ENCODE assay signal across 8 mouse cellular contexts in genomic region chr11:94676754-94677606, GRCm38 (mm10). TPM values are rescaled to one million over a fixed set of nuclear protein-coding genes. Genes with fewer than 3 reads are reported as not detected.
DNase-seq lines count a peak whose midpoint lies in the region; ATAC-seq and TF ChIP-seq lines count a peak whose summit lies in the region.

TSS of gene Xylt2 (minus strand) at chr11:94677515.

- H3K9ac ChIP-seq in embryonic facial prominence, embryonic 14.5 days (ENCODE audit: low read depth, low read length) = peak within 1 kb of the TSS; percentile 95
- peak within 1 kb of the TSS; percentile 97 for H3K9ac ChIP-seq in limb, embryonic 14.5 days (ENCODE audit: low read depth, low read length, severe bottlenecking)
- peak within 1 kb of the TSS; percentile 91 for H3K9ac ChIP-seq in midbrain, postnatal 0 days (replicated peaks; ENCODE audit: low read length, poor library complexity, severe bottlenecking)

- ATAC-seq in embryonic facial prominence, embryonic 14.5 days (ENCODE audit: low read depth) = peak; percentile 96
- ATAC-seq in limb, embryonic 14.5 days (ENCODE audit: low FRiP score, low read depth) = peak; percentile 96
- ATAC-seq in midbrain, postnatal 0 days (ENCODE audit: low FRiP score) = peak; percentile 95

- H3K27me3 ChIP-seq in embryonic facial prominence, embryonic 14.5 days (replicated peaks; ENCODE audit: control insufficient read depth, insufficient read depth, low read length) = no peaks in the 10 kb centered on the region
- no peaks in the 10 kb centered on the region for H3K27me3 ChIP-seq in limb, embryonic 14.5 days (ENCODE audit: control insufficient read depth, insufficient read depth, low read length)
- no peaks in the 10 kb centered on the region for H3K27me3 ChIP-seq in midbrain, postnatal 0 days (ENCODE audit: insufficient read depth, low read length)

- peak within 1 kb of the TSS; percentile 90 for H3K27ac ChIP-seq in embryonic facial prominence, embryonic 14.5 days (replicated peaks; ENCODE audit: low read depth, low read length)
- peak within 1 kb of the TSS; percentile 91 for H3K27ac ChIP-seq in limb, embryonic 14.5 days (replicated peaks; ENCODE audit: low read depth, low read length)
- H3K27ac ChIP-seq in midbrain, postnatal 0 days (ENCODE audit: low read depth, low read length) = peak within 1 kb of the TSS; percentile 86

- peak; percentile 80 for DNase-seq in 3T3-L1 (ENCODE audit: low read depth, low spot score)
- peak; percentile 82 to 84 for DNase-seq in adrenal gland, postnatal 4 days (ENCODE audit: low spot score in 2 of 2)
- peak; percentile 96 for DNase-seq in embryonic facial prominence, embryonic 14.5 days (ENCODE audit: low spot score)
- DNase-seq in heart, adult 8-10 months (ENCODE audit: low spot score) = peak; percentile 90
- DNase-seq in kidney, adult 9 months = peak; percentile 93
- DNase-seq in limb, embryonic 14.5 days (ENCODE audit: low spot score) = peak; percentile 90
- peak; percentile 96 for DNase-seq in midbrain, postnatal 0 days (ENCODE audit: low spot score)
- DNase-seq in spleen, postnatal 14 days (ENCODE audit: low spot score in 2 of 2) = peak; percentile 80 to 86

- peak; percentile 92 for TF ChIP-seq POLR2A in limb, embryonic 14.5 days (IDR thresholded peaks at IDR 0.05; ENCODE audit: borderline replicate concordance, extremely low read depth, insufficient read depth, insufficient read length)

- TF ChIP-seq CTCF in midbrain, postnatal 0 days (IDR thresholded peaks at IDR 0.05) = no peak

- H3K9me3 ChIP-seq in embryonic facial prominence, embryonic 14.5 days (ENCODE audit: control insufficient read depth, low read length) = 0 out of 2 replicates have a peak, but pooled peaks cover 3% of the 10 kb centered on the region
- H3K9me3 ChIP-seq in limb, embryonic 14.5 days (ENCODE audit: control insufficient read depth, low read length) = no peaks in the 10 kb centered on the region
- H3K9me3 ChIP-seq in midbrain, postnatal 0 days (ENCODE audit: low read length) = no peaks in the 10 kb centered on the region

- H3K4me2 ChIP-seq in embryonic facial prominence, embryonic 14.5 days (ENCODE audit: low read depth, low read length) = peak within 1 kb of the TSS; percentile 91
- H3K4me2 ChIP-seq in limb, embryonic 14.5 days (replicated peaks; ENCODE audit: low read depth, low read length, severe bottlenecking) = peak within 1 kb of the TSS; percentile 74
- peak within 1 kb of the TSS; percentile 85 for H3K4me2 ChIP-seq in midbrain, postnatal 0 days (ENCODE audit: low read depth, low read length, poor library complexity, severe bottlenecking)

- peaks cover 28% of the 10 kb centered on the region for H3K4me1 ChIP-seq in embryonic facial prominence, embryonic 14.5 days (ENCODE audit: control insufficient read depth, insufficient read depth, low read length)
- H3K4me1 ChIP-seq in limb, embryonic 14.5 days (ENCODE audit: control insufficient read depth, insufficient read depth, low read length) = peaks cover 24% of the 10 kb centered on the region
- H3K4me1 ChIP-seq in midbrain, postnatal 0 days (ENCODE audit: insufficient read depth, low read length) = peaks cover 15% of the 10 kb centered on the region

- H3K36me3 ChIP-seq in embryonic facial prominence, embryonic 14.5 days (ENCODE audit: control insufficient read depth, insufficient read depth, low read length) = no peaks in the 10 kb centered on the region
- H3K36me3 ChIP-seq in limb, embryonic 14.5 days (ENCODE audit: control insufficient read depth, insufficient read depth, low read length) = no peaks in the 10 kb centered on the region; the same call in 1 of the 2 replicates
- no peaks in the 10 kb centered on the region for H3K36me3 ChIP-seq in midbrain, postnatal 0 days (ENCODE audit: insufficient read depth, low read length)

- WGBS in embryonic facial prominence, embryonic 14.5 days = under 1% methylated on average over 29 of the region's 82 CpGs
- under 1% methylated on average over 79 of the region's 82 CpGs for WGBS in limb, embryonic 14.5 days
- WGBS in midbrain, postnatal 0 days = under 1% methylated on average over 37 of the region's 82 CpGs

- peak within 1 kb of the TSS; percentile 98 for H3K4me3 ChIP-seq in embryonic facial prominence, embryonic 14.5 days (ENCODE audit: low read depth, low read length)
- peak within 1 kb of the TSS; percentile 96 for H3K4me3 ChIP-seq in limb, embryonic 14.5 days (replicated peaks; ENCODE audit: low read length)
- peak within 1 kb of the TSS; percentile 95 for H3K4me3 ChIP-seq in midbrain, postnatal 0 days (ENCODE audit: low read depth, low read length)

RNA-seq across cellular contexts. Expression of gene Xylt2, which starts in this region (rescaled TPM):
- 10 to 100 TPM; 30.3 to 32.7 TPM for total RNA-seq in adrenal gland, postnatal 4 days (2021)
- polyA plus RNA-seq in embryonic facial prominence, embryonic 14.5 days (2014; fragmentation: Nextera tagmentation; extraction: Ambion mirVana) = 22.5 and 29.1 TPM in 2 replicates
- 10 to 100 TPM in 1 of 4 experiments, 1 to 10 TPM in 3; 5.4 to 10.1 (median 7.3) TPM for total RNA-seq in heart, adult 8-10 months (2022)
- polyA plus RNA-seq in limb, embryonic 14.5 days (2012; rRNA removed) = 40.0 and 52.7 TPM in 2 replicates
- polyA plus RNA-seq in limb, embryonic 14.5 days (2014; fragmentation: Nextera tagmentation; extraction: Ambion mirVana) = 27.4 and 28.6 TPM in 2 replicates
- 38.4 and 45.8 TPM in 2 replicates for total RNA-seq in midbrain, postnatal 0 days (2014; rRNA removed)
- polyA plus RNA-seq in midbrain, postnatal 0 days (2015; fragmentation: Nextera tagmentation; extraction: Ambion mirVana) = 10.2 and 12.5 TPM in 2 replicates

Comparison
In these comparisons a context has a peak if more than half of its experiments do, and no peak if none do; other contexts are left out.
1. Peak in every context shown above with its lines: DNase-seq, ATAC-seq, H3K4me3 ChIP-seq and H3K27ac ChIP-seq.